Mouse (Mus musculus) fibroblast of lung, adult 2 months (primary cell): ENCODE measurements around the gene Golga2.
"Not testable (repeated sequence)": the region's sequence is repeated elsewhere in the genome, so short reads cannot be mapped to it uniquely, and the experiment has no call there.

Experiments used
- DNase-seq: peaks from one replicate; pipeline ENCODE4 v3.0.0-alpha.2; 2011; ENCODE audit warnings: low read depth

Golga2 gene

DNA sequence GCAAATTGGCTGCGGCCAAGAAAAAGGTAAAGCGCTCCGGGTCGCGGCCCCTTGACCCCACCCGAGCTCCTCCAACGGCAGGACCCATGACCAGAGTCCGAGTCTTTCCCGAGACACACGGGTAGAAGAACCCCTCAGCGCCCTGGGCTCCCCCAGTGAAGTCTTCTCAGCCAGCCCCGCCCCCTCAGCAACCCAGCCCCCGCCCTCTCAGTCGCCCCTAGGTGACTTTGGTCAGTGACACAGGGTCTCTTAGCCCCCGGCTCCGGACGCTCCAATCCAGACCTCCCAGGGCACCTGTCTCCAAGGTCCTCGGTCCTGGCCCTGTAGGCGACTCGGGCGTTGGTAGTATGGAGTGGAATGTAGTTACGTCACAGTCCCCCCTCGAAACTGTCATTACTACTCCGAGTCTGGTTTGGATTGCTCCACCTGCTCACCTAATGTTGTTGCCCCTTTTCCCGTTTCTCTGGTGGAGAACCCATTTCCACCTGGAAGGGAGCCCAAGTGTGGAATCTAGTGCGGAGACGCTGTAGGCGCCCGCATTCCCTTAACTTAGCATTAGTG is 1.3 kb downstream of the Golga2 start:
- DNase-seq, result no peak

DNA sequence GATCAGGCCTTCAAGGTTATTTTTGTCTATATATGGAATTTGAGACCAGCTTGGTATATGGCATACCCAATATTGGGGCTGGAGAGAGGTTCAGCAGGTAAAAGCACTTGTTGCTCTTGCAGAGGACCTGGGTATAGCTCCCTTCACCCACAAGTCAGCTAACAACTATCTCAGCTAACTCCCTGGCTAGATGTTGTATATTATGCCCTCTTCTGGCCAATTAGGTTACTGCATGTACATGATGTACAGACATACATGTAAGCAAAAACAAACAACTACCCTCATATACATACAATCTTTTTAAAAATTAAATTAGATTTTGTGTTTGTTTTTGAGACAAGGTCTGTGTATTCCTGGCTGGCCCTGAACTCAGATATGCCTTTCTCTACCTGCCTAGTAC is 2.4 kb downstream of the Golga2 start:
- no peak for DNase-seq

DNA sequence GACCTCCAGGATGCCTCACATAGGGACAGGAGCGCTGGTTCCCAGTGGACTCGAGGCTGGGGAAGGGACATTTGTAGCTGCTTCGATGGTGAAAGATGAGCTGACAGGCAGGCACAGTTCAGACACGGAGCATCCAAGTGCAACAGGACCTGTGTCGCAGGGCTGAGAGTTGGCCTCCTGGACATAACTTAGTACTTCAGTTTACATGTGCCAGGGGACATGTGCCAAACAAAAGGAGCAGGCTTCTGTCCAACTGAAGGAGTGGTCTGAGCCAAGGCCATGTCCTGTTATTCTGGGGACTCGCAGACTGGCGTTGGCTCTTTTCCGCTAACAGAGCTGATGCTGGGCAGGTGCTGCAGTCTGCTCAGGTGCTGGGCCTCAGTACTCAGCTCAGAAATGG is 7.2 kb downstream of the Golga2 start:
- DNase-seq, result no peak

DNA sequence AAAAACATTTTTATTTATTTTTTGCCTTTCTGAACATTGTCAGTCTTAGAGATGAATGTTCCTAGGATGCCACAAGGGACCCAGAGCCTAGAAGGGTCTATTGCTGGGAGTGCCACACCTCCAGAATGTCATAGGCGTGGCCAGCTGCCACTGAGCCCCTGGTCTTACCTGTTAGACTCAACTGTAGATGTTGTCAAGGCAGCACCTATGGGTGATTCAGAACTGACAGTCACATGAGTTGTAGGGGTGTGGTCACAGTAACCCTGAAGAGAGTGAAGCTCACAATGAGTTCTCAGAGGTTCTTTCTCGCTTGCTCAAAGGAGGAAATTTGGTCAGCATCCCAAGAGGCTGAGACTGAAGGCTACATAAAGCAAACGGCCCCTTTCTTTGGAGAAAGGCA is 8.1 kb downstream of the Golga2 start:
- DNase-seq, result no peak

DNA sequence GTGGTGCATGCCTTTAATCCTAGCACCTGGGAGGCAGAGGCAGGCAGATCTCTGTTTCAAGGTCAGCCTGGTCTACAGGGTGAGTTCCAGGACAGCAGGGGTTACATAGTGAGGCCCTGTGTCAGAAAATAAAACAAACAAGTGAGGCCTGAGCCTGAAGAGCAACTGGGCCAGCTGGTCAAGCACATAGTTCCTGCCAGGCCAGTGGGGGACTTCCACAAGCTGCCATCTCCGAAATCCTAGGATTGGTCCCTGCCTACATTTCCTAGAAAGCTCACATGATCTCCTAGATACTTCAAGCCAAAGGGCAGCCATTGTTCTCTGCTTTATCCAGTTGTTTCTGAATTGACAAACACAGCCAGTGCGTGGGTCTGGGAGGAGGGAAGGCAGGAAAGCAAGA is 8.7 kb downstream of the Golga2 start:
- DNase-seq, result not testable (repeated sequence)

DNA sequence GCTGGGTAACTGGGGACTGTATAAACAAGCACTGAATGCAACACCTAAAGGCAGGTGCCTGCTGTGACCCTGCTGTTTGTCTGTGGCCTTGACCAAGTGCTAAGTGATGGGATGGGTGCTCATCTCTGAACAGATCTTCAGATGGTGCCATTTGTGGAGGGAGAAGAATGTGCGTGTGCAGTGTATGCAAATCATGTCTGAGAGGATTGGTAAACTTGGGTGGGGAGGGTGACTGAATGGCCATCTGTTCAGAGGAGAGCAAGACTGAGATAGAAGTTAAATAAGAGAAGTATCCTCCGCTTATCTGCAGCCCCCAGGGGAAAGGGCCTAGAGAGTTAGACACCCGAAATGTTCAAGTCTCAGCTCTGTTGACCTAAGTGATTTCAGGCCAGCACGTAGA is 12.3 kb downstream of the Golga2 start:
- no peak for DNase-seq

DNA sequence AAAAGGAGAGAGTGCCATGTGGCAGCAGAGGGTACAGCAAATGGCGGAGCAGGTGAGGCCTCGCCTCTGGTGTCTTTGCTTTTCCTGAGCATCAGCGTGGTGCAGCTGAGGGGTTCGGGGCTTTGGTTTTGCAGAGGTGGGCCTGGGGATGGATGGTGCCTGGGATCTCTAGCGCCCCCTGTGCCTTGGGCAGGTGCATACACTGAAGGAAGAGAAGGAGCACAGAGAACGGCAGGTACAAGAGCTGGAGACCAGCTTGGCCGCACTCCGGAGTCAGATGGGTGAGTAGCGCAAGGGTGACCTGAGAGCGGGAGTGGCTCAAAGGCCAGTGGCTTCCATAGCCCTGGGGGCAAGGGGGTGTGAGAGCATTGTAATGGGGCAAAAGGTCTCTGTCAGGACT is 15.8 kb downstream of the Golga2 start:
- no peak for DNase-seq

DNA sequence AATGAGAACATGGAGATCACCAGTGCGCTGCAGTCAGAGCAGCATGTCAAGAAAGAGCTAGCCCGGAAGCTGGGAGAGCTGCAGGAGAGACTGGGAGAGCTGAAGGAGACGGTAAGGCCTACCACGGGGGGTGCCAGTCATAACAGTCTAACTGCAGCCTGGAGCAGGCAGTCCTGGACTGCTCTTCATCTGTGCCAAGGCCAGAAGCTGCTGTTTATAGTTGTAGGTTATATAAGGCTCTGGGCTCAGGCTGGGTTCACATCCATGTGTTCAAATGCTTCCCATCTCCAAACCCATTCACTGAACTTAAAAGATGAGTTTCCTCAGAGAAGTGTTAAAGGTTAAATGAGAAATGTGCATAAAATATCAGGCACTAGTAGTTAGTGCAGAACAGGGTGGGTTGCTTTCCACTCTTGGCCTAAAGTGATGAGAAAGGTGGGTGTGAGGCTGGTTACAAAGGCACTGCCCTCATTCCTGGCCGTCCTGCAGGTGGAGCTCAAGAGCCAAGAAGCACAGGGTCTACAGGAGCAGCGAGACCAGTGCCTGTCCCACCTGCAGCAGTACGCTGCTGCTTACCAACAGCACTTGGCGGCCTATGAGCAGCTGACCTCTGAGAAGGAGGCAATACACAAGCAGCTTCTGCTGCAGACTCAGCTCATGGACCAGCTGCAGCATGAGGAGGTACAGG is 17.1 kb downstream of the Golga2 start:
- no peak for DNase-seq

DNA sequence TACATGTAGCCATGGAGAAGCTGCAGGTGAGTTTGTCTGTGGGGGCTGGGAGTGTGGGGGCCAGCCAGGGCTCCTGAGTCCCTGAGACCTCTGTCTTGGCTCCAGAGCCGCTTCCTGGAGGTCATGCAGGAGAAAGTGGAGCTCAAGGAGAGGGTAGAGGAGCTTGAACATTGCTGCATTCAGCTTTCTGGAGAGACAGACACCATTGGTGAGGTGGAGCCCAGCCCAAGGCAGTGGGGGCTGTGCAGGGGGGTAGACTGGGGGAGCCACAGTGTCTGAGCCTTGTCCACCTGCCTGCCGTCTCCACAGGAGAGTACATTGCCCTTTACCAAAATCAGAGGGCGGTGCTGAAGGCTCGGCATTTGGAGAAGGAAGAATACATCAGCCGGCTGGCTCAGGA is 18.5 kb downstream of the Golga2 start:
- no peak for DNase-seq

DNA sequence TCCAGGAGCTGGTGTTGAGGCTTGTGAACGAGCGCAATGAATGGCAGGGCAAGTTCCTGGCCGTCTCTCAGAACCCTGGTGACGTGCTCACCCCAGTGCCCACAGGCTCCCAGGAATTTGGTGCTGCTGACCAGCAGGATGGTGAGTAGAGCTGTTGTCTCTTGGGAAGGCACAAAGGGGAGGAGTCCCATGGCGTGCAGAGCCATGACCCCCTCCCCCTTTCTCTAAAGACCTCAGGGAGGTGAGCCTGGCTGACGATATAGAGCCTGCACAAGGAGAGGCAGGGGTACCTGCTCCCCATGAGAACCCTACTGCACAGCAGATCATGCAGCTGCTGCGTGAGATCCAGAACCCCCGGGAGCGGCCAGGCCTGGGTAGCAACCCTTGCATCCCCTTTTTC is 19.0 kb downstream of the Golga2 start:
- no peak for DNase-seq

DNA sequence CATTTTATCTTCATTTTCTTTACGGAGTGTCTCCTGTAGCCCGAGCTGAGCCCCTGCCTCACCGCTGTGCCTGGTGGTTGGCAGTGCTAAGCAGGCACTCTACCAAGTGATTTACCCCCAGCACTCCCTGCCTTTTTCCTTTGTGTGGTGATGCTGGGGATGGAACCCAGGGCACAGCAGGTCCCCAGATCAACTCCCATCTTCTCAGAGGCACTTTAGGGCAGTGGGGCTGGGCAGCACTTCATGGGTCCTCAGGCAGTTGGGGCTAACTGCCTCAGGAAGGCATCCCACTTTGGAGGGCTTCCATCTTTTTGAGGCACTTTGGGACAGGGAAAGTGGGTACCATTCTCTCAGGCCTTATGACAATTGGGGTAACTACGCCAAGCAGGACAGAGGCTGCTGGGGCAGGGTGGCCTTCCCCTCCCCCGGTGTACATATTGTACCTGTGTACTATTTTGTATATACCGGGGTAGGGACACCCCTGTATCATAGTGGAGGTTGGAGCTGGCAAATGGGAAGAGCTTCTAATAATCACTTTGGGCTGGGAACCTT is 20.1 kb downstream of the Golga2 start:
- no peak for DNase-seq

DNA sequence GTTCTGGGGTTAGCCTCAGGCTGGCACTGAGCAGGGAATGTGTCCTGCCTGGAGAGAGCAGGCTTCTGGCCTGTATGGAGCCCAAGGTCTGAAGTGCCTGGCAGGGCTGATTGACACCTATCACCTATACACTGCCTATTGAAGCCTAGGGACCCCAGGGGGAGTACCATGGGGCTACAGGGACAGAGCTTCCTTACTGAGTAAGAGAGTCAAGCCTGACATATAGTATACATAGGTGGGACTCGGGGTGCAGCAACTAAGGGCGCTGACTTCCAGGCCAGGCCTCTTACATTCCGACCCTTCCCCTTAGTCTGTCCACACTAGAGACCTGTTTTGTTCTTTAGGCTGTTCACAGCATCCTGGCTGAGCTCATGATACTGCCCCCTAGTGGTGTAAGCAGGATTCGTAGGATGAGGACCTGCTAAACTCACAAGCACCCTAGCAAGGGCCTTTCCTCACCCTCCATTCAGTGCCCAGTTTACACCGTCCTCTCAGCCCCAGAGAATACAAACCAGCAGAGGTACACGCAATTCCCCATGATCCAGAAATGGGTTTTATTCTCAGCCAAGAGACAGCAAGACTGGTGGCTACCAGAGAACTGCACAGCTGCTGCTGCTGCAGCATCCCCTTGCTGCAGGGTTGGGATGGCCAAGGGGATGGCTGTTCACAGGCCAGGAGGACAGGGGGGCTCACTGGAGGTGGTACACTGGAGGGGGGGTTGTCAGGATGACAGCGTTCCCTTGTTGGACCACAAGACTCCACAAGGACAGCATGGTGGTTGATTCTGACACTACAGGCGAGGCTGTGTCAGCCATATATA is 21.0 kb downstream of the Golga2 start:
- no peak for DNase-seq

DNA sequence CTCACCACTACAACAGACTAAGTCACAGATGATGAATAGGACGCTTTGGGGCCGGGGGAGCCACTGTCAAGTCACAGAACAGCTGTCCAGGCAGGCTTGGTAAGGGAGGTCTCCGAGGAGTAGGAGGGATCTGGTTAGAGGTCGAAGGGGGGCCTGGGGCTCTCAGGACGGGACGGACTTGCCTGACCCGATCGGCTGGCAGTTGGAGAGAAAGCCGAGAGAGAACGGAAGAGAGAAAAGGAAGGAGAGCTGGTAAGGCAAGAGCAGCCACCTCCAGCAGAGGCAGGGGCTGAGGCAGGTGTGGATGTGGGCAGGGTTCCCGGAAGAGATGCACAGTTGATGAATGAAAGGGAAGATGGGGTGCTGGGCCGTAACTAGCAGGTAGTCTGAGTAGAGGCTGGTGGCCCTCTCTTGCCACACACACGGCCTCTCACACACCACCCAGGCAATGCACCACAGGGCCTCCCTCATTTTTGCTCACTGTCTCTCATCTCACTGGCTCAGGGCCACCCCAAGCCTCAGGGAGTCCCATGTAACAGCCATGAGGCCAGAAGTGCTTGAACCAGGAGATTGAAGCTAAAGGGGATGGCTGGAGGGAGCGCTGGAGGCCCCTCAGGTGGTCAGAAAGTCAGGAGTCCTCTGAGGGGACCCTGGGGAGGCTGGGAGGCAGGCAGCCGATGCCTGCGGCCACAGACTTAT is 21.8 kb downstream of the Golga2 start:
- DNase-seq, result no peak

DNA sequence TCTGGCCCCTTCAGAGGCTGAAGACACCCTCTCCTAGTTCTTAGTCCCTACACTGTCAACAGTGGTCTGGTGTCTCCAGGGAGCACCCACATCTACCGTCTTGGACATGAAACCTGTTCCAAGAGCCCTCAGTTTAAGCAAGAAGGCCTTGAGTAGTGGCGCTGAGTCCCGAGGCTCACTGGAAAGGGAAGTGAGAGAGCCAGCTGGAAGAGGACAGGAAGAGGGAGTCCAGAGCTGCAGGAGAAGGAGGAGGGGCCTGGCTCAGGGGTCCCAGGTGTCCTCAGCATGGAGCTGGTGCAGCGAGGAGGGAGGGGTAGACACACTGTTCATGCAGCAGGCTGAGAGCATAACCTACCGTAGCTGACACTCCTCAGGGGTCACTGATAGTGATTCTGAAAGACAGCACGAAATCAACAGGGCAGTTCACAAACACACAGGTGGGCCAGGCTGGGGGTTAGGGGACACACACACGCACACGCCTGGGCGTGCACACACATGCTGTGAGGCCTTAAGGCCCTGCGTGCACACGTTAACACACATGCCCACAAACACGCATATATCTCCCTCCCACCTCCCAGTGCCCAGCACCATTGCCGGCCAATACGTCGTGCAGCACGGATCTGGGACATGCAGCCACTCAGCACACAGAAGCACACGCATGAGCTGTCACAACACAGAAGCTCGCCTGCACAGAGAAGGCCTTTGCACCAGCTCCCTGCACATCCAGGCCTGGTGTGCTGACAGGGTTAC is 23.1 kb downstream of the Golga2 start:
- DNase-seq, result no peak

DNA sequence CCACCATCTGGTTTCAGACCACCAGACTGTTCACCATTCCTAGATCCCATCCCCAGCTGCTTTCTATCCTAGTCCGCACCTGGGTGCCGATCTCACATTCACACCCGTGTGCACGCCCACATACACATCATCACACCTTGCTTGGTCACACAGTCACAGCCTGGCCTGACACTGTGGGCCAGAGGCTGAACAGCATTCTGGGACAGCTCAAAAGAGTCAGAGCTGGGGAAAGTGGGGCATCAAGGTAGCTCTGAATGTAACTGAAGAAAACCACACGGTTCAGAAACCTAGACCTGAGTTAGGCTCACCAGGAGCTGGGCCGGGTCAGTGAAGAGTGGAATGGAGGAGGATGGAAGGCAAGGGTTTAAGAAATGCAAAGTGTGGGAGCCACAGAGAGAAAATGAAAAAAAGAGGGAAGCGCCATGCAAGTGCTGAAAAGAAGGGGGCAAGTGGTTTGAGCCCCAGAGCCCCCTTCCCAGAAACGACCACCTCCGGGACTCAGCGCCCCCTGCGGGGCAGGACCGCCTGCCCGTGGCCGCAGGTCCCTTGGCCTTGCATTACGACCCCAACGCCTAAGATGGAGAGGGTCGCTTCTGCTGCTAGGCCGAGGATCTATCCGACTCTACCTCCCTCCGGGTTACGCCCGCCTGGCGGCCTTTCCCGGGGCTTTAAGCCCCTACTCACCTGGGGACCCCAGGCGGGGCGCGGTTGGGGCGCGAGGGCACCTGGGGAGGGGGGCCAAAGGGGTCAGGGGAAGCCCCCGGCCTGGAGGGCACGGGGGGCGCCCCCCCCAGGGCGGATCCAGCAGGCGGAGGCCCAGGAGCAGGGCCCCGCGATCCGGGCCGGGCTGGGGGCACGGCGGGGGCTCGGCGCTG is 24.5 kb downstream of the Golga2 start:
- no peak for DNase-seq

DNA sequence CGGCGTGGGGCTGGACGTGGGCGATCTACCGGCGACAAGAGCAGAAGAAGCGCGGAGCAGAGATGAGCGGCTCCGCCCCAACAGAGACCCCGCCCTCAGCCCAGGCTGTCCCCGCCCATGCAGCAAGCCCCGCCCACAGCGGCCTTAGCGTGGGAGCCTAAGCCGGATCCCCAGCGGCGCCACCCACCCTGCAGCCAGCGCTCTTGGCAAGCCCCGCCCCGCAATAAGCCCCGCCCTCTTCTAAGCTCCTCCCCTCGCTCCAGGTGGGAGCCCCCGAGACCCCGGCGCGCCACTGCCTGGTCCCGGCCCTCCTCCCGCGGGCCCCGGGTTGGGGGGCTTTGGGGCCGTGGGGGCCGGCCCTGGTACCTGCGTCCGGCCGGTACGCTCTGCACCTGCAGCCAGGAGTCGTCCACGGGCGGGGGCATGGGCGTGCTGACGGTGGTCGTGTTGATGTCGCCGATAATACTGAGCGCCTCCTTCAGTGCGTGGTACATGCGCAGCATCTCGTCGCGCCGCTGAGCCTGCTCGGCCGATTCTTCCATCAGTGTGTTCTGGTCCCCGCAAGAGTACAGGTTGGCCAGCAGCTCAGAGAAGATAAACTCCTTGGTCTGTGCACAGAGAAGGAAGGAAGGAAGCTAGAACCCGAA is 25.3 kb downstream of the Golga2 start:
- DNase-seq, result no peak

DNA sequence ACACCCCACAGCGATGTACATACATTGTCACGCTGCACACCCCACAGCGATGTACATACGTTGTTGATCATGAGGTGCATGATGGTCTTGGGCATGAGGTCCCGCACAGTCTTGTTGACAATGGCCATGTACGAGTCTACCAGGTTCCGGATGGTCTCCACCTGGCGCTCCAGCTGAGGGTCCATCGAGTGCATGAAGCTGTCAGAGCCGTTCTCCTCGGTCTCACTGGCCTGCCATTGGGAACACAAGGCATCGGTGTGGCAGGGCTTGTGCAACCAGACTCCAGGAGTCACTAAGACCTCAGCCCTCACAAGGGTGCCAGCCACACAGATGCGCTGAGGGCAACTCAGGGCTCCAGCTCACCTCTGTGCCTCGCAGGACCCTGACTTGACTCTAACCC is 27.6 kb downstream of the Golga2 start:
- no peak for DNase-seq

DNA sequence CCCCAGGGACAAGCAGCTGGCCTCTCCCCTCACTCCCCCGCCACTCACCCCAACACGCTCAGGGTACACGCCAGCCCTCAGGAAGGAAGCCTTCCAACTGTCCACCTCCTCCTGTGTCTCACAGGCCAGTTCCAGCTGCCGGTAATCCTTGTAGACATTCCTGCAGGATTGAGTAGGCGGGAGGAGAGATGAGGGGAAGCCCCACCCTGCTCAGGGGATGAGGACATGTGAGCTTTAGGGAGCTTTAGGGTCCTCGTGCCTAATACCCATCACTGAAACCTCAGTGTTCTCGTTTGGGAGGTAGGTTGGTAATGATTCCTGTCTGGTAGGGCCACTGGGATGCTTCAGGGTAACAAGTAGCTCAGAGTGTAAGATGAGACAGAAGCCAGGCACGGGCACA is 28.6 kb downstream of the Golga2 start:
- peak; percentile 51 for DNase-seq

DNA sequence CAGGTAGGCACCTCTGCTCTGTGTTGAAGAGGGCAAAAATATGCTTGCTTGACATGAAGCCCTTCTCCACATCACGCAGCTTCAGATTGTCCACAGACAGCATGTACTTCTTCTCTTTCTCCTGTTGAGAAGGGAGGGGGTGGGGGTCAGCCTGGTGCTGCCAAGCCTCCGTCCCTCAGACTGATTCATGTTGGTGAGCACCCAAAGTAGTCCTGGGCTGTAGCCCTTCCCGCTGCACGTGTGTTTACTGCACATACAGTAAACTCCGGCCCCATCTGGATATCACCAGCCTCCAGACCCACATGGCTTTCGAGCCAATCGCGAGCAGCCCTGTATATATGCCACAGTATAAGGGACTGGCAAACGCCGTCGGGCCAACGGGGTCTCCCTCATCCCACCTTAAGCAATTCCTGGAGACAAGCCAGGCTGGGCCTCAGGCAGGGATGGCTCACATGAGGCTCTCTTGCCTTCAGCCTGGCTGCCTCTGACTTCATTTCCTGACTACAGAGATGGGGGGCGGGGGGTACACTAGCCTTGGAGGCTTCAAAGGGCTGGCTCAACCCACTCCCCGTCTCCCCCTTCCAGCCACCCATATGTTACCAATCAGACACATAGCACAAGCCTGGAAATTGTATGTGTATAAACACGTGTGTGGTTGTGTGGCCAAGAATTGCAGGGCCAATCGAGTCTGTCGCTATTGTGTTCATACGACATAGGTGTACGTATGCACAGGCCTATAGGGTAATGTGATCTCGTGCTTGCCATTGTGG is 29.9 kb downstream of the Golga2 start:
- DNase-seq, result peak; percentile 65
